Mouse (Mus musculus) hindbrain, embryonic 10.5 days (tissue): ENCODE results near the gene D6Wsu163e. TPM values are rescaled to one million over a fixed set of nuclear protein-coding genes. Genes with fewer than 3 reads are reported as not detected.

ENCODE experiments used
- DNase-seq: peaks from one replicate; pipeline ENCODE4 v3.0.0-alpha.2; 2017; ENCODE audit warnings: low spot score
- H3K27ac ChIP-seq: fragments of 300-500 bp; sonication (generic); 2 replicates; pipeline ENCODE4 v1.5.1; 2016; ENCODE audit warnings: mild to moderate bottlenecking, moderate library complexity
- H3K27me3 ChIP-seq: fragments of 300-500 bp; sonication (generic); 2 replicates; pipeline ENCODE4 v1.6.1; 2016; ENCODE audit warnings: mild to moderate bottlenecking; ENCODE audit not compliant: poor library complexity, insufficient read depth, severe bottlenecking
- H3K36me3 ChIP-seq: fragments of 300-500 bp; sonication (generic); 2 replicates; pipeline ENCODE4 v1.6.1; 2016; ENCODE audit warnings: mild to moderate bottlenecking, moderate library complexity
- H3K4me1 ChIP-seq: fragments of 300-500 bp; sonication (generic); replicated peaks from 2 replicates; pipeline ENCODE4 v1.6.1; 2016; ENCODE audit warnings: mild to moderate bottlenecking
- H3K4me3 ChIP-seq: fragments of 300-500 bp; sonication (generic); 2 replicates; pipeline ENCODE4 v1.5.1; 2016; ENCODE audit warnings: mild to moderate bottlenecking, moderate library complexity
- H3K9me3 ChIP-seq: fragments of 300-500 bp; sonication (generic); 2 replicates; pipeline ENCODE4 v1.6.1; 2016; ENCODE audit warnings: mild to moderate bottlenecking, moderate library complexity
- WGBS: fragments of 180-500 bp; shearing (Covaris S2); methylation state at CpG from one replicate; pipeline ENCODE4 v1.1.7; 2016; 5-methylcytosine and 5-hydroxymethylcytosine counted together
- polyA plus RNA-seq: library from polyadenylated mRNA; unstranded; fragments of >200 nt; fragmentation: Nextera tagmentation; extraction: Ambion mirVana; gene quantifications from 2 replicates; pipeline ENCODE4 v1.2.1, GENCODE M21; 2016

Gene D6Wsu163e
- polyA plus RNA-seq, 1 experiment from 2014 or later = 17.2 TPM

DNA sequence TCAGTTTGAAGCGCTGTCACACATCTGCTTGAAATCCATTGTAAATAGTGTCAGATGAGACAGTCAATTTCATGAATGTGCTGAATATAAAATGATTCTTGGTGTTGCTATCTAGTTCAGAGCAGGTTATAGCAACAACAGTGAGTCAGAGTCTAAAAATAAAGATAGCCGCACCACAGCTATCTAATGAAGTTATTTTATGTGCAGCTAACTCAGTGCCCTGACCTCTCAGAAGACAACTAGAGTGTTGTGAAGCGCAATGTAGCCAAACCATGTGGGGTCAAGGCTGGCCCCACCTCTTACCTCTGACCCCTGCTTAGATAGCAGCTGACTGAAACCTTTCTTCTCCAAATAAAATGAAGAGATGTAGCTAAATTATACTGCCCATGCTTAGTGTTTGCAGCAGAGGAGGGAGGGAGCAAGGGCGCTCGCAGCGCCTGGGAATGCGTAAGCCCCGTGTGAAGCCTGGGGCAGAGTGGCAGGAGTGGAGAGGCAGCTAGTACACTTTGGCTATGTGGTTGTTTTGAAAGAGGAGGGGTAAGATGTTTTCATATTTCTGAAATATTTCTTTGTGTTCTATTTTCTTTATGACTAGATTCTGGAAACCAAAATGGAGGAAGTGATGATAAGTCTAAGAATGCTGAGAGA is 21.7 kb downstream of the D6Wsu163e start:
- no peaks in the 10 kb centered on the region for H3K27me3 ChIP-seq
- DNase-seq = no peak
- 89% methylated on average over 8 of the region's 8 CpGs for WGBS
- no peak overlapping the region for H3K4me3 ChIP-seq
- H3K9me3 ChIP-seq = no peaks in the 10 kb centered on the region
- H3K4me1 ChIP-seq = no peaks in the 10 kb centered on the region; the same call in 1 of the 2 replicates
- H3K36me3 ChIP-seq = peaks cover 28% of the 10 kb centered on the region
- H3K27ac ChIP-seq = no peak overlapping the region

DNA sequence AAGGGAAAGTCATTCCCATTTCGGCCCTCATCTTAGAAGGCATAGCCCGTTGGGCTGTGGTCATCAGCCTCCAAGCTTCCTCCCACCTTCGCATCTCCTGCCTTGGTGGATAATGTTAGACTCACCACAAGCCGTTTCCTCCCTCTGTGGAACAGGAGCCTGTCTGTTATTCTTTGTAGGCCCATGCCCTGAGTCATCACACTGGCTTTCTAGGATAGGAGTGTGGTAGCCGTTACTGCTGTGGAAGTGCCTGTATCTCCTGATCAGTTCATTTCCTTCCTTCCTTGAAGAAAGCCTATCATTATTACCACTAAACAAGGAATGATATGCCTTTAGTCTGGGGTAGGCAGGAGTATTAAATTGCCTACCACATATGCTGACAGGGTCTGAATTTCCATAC is 22.9 kb downstream of the D6Wsu163e start:
- peaks cover 19% of the 10 kb centered on the region; the same call in 1 of the 2 replicates for H3K36me3 ChIP-seq
- no peak for DNase-seq
- no peak overlapping the region for H3K4me3 ChIP-seq
- H3K4me1 ChIP-seq = no peaks in the 10 kb centered on the region; the same call in 1 of the 2 replicates
- no peaks in the 10 kb centered on the region for H3K9me3 ChIP-seq
- H3K27me3 ChIP-seq = no peaks in the 10 kb centered on the region
- 84% methylated on average over 5 of the region's 5 CpGs for WGBS
- H3K27ac ChIP-seq = no peak overlapping the region

DNA sequence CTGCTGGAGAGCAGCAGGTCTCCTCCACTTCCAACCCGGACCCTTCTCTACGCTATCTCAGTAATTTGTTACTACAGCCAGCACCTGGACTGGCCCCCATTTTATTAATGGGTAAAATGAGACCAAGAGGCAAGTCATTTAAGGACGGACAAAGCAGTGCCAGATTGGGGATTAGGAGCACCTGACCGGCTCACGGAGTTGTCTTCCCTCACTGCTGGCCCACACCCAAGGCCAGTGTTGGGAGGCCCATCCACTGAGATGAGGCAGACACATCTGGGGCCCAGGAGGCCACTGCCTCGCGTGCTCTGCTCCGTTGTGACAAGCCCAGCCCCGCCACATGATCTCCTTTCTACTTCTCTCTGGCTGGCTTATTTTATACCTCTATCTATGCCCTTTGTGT is 23.7 kb downstream of the D6Wsu163e start:
- no peak overlapping the region for H3K4me3 ChIP-seq
- H3K27me3 ChIP-seq = no peaks in the 10 kb centered on the region
- 89% methylated on average over 9 of the region's 9 CpGs for WGBS
- no peak overlapping the region for H3K27ac ChIP-seq
- DNase-seq = no peak
- H3K9me3 ChIP-seq = no peaks in the 10 kb centered on the region
- peaks cover 22% of the 10 kb centered on the region; the same call in 1 of the 2 replicates for H3K36me3 ChIP-seq
- H3K4me1 ChIP-seq = no peaks in the 10 kb centered on the region; the same call in 1 of the 2 replicates

DNA sequence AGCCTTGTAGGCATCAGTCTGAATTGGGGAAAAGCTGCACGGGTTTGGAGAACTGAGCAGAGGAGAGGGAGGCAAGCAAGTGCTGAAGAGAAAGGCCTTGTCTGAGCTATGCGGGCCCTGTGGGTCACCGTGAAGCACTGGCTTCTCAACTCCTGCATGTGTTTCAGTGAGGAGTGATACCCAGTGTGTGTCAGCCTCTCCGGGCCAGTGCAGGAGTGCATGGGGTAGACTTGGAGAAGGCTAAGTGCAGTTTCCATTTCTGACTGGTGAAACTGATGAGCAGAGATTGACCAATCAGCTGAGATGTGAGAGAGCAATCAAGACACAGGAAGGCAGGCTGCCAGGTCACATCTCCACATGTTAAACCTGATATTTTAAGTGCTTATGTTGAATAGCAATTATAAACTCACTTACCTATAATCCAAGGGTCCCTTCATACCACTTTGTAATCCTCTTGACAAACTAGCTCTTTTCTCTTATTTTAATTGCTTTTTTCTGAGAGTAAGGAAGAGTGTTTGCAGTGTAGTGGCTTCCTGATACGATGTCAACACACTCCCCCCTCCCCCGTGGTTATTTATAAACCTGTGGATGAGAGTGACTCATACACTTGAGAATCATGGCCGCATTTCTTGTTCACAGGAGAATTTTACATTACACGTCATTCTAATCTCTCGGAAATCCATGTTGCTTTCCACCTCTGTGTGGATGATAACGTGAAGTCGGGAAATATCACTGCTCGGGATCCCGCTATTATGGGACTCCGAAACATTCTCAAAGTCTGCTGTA is 26.7 kb downstream of the D6Wsu163e start:
- no peak overlapping the region for H3K27ac ChIP-seq
- no peak overlapping the region for H3K4me3 ChIP-seq
- H3K4me1 ChIP-seq = peaks cover 3% of the 10 kb centered on the region; the same call in 1 of the 2 replicates
- H3K36me3 ChIP-seq = peaks cover 23% of the 10 kb centered on the region; the same call in 1 of the 2 replicates
- H3K27me3 ChIP-seq = no peaks in the 10 kb centered on the region
- WGBS = 92% methylated on average over 14 of the region's 14 CpGs
- H3K9me3 ChIP-seq = no peaks in the 10 kb centered on the region
- DNase-seq = no peak

DNA sequence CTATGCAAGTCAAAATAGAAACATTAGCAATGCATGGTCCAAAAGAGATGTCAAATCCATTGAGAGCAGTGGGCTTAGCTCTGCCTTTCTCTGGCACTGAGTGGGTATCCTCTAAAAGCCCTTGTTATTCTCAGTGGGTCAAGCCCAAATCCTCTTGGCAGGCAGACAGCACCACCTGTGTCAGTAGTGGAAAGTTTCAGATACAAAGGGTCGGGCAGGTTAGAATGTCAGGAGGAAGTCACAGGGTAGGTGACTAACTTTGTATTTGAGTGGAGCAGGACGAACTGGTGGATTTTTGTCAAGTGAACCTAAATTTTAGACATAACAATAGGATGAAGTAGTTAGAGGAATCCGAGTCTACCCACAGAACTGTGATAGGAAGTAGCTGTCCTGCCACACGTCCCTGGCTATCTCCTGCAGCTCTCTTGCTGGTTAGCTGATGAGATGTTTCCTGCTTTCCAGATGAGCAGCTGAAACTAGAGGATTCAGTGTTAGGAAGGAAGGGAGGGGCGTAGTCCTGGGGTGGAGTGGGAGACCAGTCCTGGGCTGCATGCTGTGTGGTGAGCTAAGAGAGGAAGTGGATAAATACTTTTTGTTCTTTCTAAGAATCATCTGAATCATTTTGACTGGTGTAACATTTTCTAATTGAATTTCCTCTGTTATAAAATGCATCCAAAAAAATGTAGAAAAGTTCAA is 41.9 kb downstream of the D6Wsu163e start:
- Histone ChIP-seq H3K27ac (no peak overlapping the region), H3K4me3 (no peak overlapping the region), H3K9me3 (no peaks in the 10 kb centered on the region), H3K4me1 (no peaks in the 10 kb centered on the region; the same call in 1 of the 2 replicates), H3K27me3 (no peaks in the 10 kb centered on the region), H3K36me3 (peaks cover 17% of the 10 kb centered on the region)
- WGBS = 70% methylated on average over 5 of the region's 5 CpGs
- no peak for DNase-seq

DNA sequence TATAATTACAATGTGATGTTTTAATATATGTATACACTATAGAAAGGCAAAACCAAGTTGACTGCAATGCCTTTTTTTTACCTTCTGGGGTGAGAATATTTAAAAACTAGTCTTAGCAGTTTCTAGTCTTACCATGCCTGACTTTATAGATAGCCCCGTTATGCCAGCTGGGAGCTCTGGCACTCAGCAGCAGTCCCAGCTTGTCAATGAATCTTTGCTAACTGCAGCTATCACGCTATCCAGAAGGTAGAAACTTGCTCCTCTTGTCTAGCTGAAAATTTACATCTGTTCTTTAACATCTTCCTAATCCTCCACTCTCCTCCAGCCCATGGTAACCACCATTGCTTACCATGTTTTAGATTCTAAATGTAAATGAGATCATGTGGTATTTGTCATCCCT is 53.9 kb downstream of the D6Wsu163e start:
- no peak for DNase-seq
- no peak overlapping the region for H3K4me3 ChIP-seq
- no peak overlapping the region for H3K27ac ChIP-seq
- H3K36me3 ChIP-seq = no peaks in the 10 kb centered on the region
- H3K27me3 ChIP-seq = no peaks in the 10 kb centered on the region
- WGBS = 70% methylated on average over 2 of the region's 2 CpGs
- no peaks in the 10 kb centered on the region for H3K4me1 ChIP-seq
- H3K9me3 ChIP-seq = no peaks in the 10 kb centered on the region

DNA sequence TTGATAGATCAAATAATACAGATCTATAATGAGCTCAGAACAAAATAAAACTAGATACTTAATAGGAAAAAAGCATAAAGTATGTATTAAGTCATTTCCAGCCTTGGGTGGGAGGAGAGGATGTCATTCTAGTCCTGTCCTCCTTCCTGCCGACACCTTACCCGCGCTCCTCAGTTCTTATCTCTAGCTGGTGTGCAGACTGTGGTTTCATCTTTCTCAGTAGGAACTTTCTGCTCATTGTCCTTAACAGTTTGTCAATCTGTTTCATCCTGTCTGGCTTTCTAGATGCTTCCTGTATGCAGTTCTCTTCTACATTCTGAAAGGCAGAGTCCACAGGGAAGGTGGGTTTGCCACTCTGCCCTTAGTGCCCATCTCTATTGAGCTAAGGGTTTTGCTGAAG is 55.7 kb downstream of the D6Wsu163e start:
- no peaks in the 10 kb centered on the region for H3K27me3 ChIP-seq
- no peaks in the 10 kb centered on the region for H3K36me3 ChIP-seq
- no peaks in the 10 kb centered on the region for H3K4me1 ChIP-seq
- H3K4me3 ChIP-seq = no peak overlapping the region
- no peaks in the 10 kb centered on the region for H3K9me3 ChIP-seq
- no peak for DNase-seq
- H3K27ac ChIP-seq = no peak overlapping the region
- WGBS = 92% methylated on average over 3 of the region's 3 CpGs

DNA sequence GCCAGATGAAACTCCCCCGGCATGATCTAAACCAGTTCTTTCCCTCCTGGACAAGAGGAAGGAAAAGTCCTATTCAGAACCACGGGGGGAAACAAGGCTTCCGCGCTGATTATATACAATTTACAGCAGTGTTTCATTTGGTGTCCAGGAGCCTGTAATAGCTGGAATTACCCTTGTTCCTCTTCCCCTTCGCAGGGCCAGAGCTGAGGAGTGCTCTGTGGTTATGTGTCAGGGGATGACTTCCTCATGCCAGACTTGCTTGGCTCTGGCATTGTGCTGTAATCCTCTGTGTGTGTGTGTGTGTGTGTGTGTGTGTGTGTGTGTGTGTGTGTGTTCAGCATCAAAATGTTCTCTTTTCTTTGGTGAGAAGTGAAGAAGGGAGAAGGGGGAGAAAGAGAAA is 56.6 kb downstream of the D6Wsu163e start:
- H3K4me1 ChIP-seq = no peaks in the 10 kb centered on the region
- 90% methylated on average over 5 of the region's 5 CpGs for WGBS
- no peaks in the 10 kb centered on the region for H3K27me3 ChIP-seq
- no peaks in the 10 kb centered on the region for H3K9me3 ChIP-seq
- DNase-seq = no peak
- H3K4me3 ChIP-seq = no peak overlapping the region
- H3K36me3 ChIP-seq = no peaks in the 10 kb centered on the region
- H3K27ac ChIP-seq = no peak overlapping the region

DNA sequence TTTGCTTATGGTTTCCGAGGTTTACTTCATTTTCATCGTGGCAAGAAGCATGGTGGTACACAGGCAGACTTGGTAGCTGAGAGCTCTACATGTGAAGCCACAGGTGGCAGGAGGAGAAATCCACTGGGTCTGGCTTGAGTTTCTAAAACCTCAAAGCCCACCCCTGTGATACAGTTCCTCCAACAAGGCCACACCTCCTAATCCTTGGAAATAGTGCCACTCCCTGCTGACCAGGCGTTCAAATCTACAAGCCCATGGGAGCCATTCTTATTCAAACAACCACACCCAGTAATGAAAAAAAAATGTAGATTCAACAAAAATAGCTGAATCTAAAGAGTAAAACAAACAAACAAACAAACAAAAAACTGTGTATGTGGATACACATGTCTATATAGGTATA is 65.9 kb downstream of the D6Wsu163e start:
- H3K27ac ChIP-seq = no peak overlapping the region
- no peaks in the 10 kb centered on the region for H3K36me3 ChIP-seq
- H3K4me3 ChIP-seq = no peak overlapping the region
- H3K4me1 ChIP-seq = no peaks in the 10 kb centered on the region
- no peaks in the 10 kb centered on the region for H3K9me3 ChIP-seq
- H3K27me3 ChIP-seq = no peaks in the 10 kb centered on the region
- 87% methylated on average over 3 of the region's 3 CpGs for WGBS
- no peak for DNase-seq

DNA sequence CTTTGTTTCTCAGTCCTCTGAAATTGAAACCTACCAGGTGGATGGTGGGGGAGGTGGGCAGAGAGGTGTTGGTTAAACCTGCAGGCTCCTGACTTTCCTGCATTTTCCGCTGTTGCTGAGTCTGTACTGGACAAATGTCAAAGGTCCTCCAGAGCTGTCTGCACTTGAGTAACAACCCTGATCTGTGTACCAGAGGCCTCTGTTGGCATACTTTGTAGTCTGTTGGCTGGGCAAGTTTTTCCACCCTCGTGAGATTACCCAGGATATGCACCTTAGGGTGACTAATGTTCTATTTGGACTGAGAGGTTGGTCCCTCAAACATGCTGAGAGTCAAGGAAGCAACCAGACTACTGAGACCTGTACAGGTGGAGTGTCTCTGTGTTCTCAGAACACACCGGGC is 66.8 kb downstream of the D6Wsu163e start:
- Histone ChIP-seq H3K36me3 (no peaks in the 10 kb centered on the region), H3K4me3 (no peak overlapping the region), H3K4me1 (0 out of 2 replicates have a peak, but pooled peaks cover 1% of the 10 kb centered on the region), H3K27me3 (no peaks in the 10 kb centered on the region), H3K27ac (no peak overlapping the region), H3K9me3 (no peaks in the 10 kb centered on the region)
- 87% methylated on average over 3 of the region's 3 CpGs for WGBS
- no peak for DNase-seq

DNA sequence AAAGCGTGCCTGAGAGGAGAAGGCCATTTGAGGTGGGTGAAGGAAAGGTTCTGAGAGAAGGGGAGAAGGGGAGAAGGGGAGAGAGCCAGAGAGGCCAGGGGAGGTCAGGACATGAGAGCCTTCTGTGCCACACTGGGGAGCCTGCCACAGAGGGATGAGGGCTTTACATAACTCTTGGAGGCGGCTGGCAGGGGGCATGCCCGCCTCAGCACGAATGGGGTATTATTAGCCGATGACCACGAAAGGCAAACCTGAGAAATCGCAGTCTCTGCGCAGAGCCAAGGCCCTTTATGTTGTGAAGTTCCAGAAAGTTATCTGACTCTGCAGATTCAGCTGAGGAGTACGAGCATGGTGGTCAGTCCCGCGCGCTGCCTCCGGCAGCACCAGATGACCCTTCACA is 70.3 kb downstream of the D6Wsu163e start:
- DNase-seq = no peak
- no peak overlapping the region for H3K27ac ChIP-seq
- H3K27me3 ChIP-seq = no peaks in the 10 kb centered on the region
- 0 out of 2 replicates have a peak, but pooled peaks cover 5% of the 10 kb centered on the region for H3K4me1 ChIP-seq
- H3K9me3 ChIP-seq = no peaks in the 10 kb centered on the region
- 88% methylated on average over 13 of the region's 13 CpGs for WGBS
- H3K4me3 ChIP-seq = no peak overlapping the region
- H3K36me3 ChIP-seq = no peaks in the 10 kb centered on the region

DNA sequence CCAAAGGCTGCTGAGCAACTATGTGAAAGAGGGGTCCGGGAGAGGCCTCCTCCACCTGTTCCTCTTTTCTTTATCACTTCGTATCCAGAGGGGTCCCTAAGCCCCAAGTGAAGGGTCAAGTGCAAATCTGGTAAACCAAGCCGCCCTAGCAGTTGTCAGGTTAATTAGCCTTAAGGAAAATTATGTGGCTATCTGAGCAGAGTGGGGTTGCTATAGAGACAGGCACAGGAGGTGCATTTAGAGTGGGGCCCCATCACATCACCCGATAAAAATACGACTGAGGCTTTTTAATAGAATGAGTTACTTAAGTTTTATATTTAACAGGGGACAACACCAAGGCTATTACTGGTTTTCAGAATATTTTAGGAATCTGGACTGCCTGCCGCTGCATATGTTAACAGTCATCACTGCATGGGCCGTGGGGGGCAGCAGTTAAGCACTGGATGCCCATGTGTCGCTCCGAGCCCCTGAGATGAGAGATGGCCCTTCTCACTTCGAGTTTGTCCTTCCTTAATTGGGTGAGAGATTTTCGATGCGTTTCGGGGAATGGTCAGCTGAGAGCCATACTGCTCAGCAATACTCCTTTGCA is 72.3 kb downstream of the D6Wsu163e start:
- no peak for DNase-seq
- Histone ChIP-seq H3K4me3 (no peak overlapping the region), H3K27me3 (no peaks in the 10 kb centered on the region), H3K36me3 (no peaks in the 10 kb centered on the region), H3K27ac (no peak overlapping the region), H3K9me3 (no peaks in the 10 kb centered on the region), H3K4me1 (0 out of 2 replicates have a peak, but pooled peaks cover 5% of the 10 kb centered on the region)
- WGBS = 85% methylated on average over 13 of the region's 13 CpGs
